20 mouse cellular contexts compared by ENCODE assay signal in genomic region chr9:83277791-83278190, GRCm38 (mm10).
A peak's percentile ranks its signal among the peaks of the same experiment; 100 is the strongest.
DNase-seq lines count a peak whose midpoint lies in the region; ATAC-seq and TF ChIP-seq lines count a peak whose summit lies in the region.
"Had no signal": no experiment of that assay in that cellular context is flagged by ENCODE, and none has a peak within 500 bp of the region (broad histone marks: within the 10 kb centered on the region; RNA-seq: fewer than 3 reads in every experiment).

No protein-coding gene starts in this region.

- H3K79me3 ChIP-seq in C2C12 (ENCODE audit: low read depth), result no peaks in the 10 kb centered on the region

- no peak overlapping the region for H3ac ChIP-seq in C2C12 (ENCODE audit: control insufficient read depth, insufficient read length, low read depth)

- H3K9me3 ChIP-seq in forebrain, embryonic 10.5 days, result no peaks in the 10 kb centered on the region
- H3K9me3 ChIP-seq: embryonic facial prominence, embryonic 13.5 days; G1E; heart, embryonic 12.5 days had no signal

- H3K27me3 ChIP-seq in C2C12 (ENCODE audit: control insufficient read depth, insufficient read depth, insufficient read length), result no peaks in the 10 kb centered on the region
- no peaks in the 10 kb centered on the region for H3K27me3 ChIP-seq in forebrain, embryonic 10.5 days (ENCODE audit: poor library complexity, severe bottlenecking)
- H3K27me3 ChIP-seq: embryonic facial prominence, embryonic 13.5 days; heart, embryonic 12.5 days had no signal

- no peaks in the 10 kb centered on the region for H3K36me3 ChIP-seq in C2C12 (ENCODE audit: control insufficient read depth, insufficient read depth)
- H3K36me3 ChIP-seq in forebrain, embryonic 10.5 days (replicated peaks), result no peaks in the 10 kb centered on the region
- H3K36me3 ChIP-seq: embryonic facial prominence, embryonic 13.5 days; G1E; heart, embryonic 12.5 days had no signal

- ATAC-seq in hematopoietic stem cell, adult 5-6 weeks (replicated peaks in 1 of 2; ENCODE audit: insufficient read depth in 1 of 2, low FRiP score in 2 of 2, low TSS enrichment in 1 of 2, low read depth in 1 of 2, poor library complexity in 2 of 2, severe bottlenecking in 2 of 2), result peak; percentile 37 to 42; a peak in 3 of 4 replicates
- ATAC-seq: CD4-positive, CD25-positive, alpha-beta regulatory T cell, adult 4 months; forebrain, embryonic 16.5 days; hindbrain, embryonic 16.5 days; intestine, embryonic 16.5 days; midbrain, embryonic 16.5 days had no signal

- H3K4me1 ChIP-seq in forebrain, embryonic 10.5 days, result no peaks in the 10 kb centered on the region
- H3K4me1 ChIP-seq: embryonic facial prominence, embryonic 13.5 days had no signal

- peak; percentile 57 for DNase-seq in A20 (ENCODE audit: low read depth, low spot score)
- peak; percentile 58 for DNase-seq in thymus, postnatal 0 days (ENCODE audit: low spot score)
- no peak for DNase-seq in cerebellum, postnatal 36 days
- no peak for DNase-seq in forebrain, embryonic 10.5 days (ENCODE audit: extremely low spot score, low spot score)
- no peak for DNase-seq in testis, postnatal 14 days (ENCODE audit: low spot score)
- DNase-seq: adrenal gland, postnatal 36 days; cerebellum, adult 9-10 months; liver; lung, adult 2 months; right cerebral cortex, postnatal 25 days had no signal

- H3K4me3 ChIP-seq in C2C12 (ENCODE audit: insufficient read depth, poor library complexity, severe bottlenecking), result no peak overlapping the region
- H3K4me3 ChIP-seq in forebrain, embryonic 10.5 days, result no peak overlapping the region
- H3K4me3 ChIP-seq: embryonic facial prominence, embryonic 13.5 days; heart, embryonic 12.5 days had no signal

- WGBS in forebrain, embryonic 10.5 days, result 81% methylated on average over 5 of the region's 5 CpGs

- H3K79me2 ChIP-seq in C2C12 (ENCODE audit: control insufficient read depth, insufficient read depth), result no peaks in the 10 kb centered on the region

- no peak overlapping the region for H3K27ac ChIP-seq in forebrain, embryonic 10.5 days
- H3K27ac ChIP-seq: embryonic facial prominence, embryonic 13.5 days had no signal

- TF ChIP-seq CTCF in C2C12 (IDR thresholded peaks at IDR 0.05; ENCODE audit: control insufficient read depth, insufficient read depth, insufficient read length), result no peak

TF ChIP-seq in C2C12, 6 proteins besides CTCF, POLR2A, EP300 and RAD21:
- TF ChIP-seq MYOG (IDR thresholded peaks at IDR 0.05; ENCODE audit: control insufficient read depth, extremely low read depth, insufficient read length), result no peak
- TF ChIP-seq USF1 (IDR thresholded peaks at IDR 0.05; ENCODE audit: low read depth), result peak; percentile 34
- no peak for TF ChIP-seq MYOD1 (IDR thresholded peaks at IDR 0.05; ENCODE audit: control insufficient read depth, insufficient read length, low read depth)
- TF ChIP-seq FOSL1 (IDR thresholded peaks at IDR 0.05; ENCODE audit: insufficient read depth, low read length, poor library complexity, severe bottlenecking), result no peak
- TF ChIP-seq CEBPB (IDR thresholded peaks at IDR 0.05; ENCODE audit: low read depth), result no peak
- no peak for TF ChIP-seq MAX (IDR thresholded peaks at IDR 0.05)

Comparison
In these comparisons a context has a peak if more than half of its experiments do, and no peak if none do; other contexts are left out.
1. DNase-seq: peak in A20 (single experiment) and thymus, postnatal 0 days (single experiment); none in cerebellum, postnatal 36 days (0 of 2), forebrain, embryonic 10.5 days (single experiment) and testis, postnatal 14 days (single experiment).